Mouse (Mus musculus): ENCODE data around the gene 1700018G05Rik. TPM values are rescaled to one million over a fixed set of nuclear protein-coding genes. Genes with fewer than 3 reads are reported as not detected.

1700018G05Rik gene
- not detected in 2 replicates for polyA plus RNA-seq (2012; rRNA removed)

GRCm38 (mm10) chrX:102928072-102928471, at the start of gene 1700018G05Rik:
Gene 1700018G05Rik, plus strand, starts transcription at chrX:102928372.

GRCm38 (mm10) chrX:102908587-102908986, 19.6 kb upstream of the 1700018G05Rik start, which contains the start of the genes Dmrtc1a and 1700011M02Rik:
Gene Dmrtc1a, minus strand, starts transcription at chrX:102908687.
Gene 1700011M02Rik, plus strand, starts transcription at chrX:102908905.

Other genes starting within 250 kb of the 1700018G05Rik start
- gene Gm3880, start 241.4 kb upstream of the 1700018G05Rik start, polyA plus RNA-seq (2012; rRNA removed), result not detected in 2 replicates
- gene Gm9112, start 220.7 kb upstream of the 1700018G05Rik start, polyA plus RNA-seq (2012; rRNA removed), result not detected in 2 replicates
- not detected in 2 replicates for gene Dmrtc1b, start 220.5 kb upstream of the 1700018G05Rik start, polyA plus RNA-seq (2012; rRNA removed)
- gene Dmrtc1c1, start 125.4 kb upstream of the 1700018G05Rik start, polyA plus RNA-seq (2012; rRNA removed), result not detected in 2 replicates
- gene Dmrtc1c2, start 73.8 kb upstream of the 1700018G05Rik start, polyA plus RNA-seq (2012; rRNA removed), result not detected in 2 replicates
- gene 1700031F05Rik, start 60.4 kb upstream of the 1700018G05Rik start, polyA plus RNA-seq (2012; rRNA removed), result not detected in 2 replicates
- 0.09 TPM in 1 of 2 replicates, not detected in the other for gene Dmrtc1a, start 19.7 kb upstream of the 1700018G05Rik start, polyA plus RNA-seq (2012; rRNA removed)
- gene 1700011M02Rik, start 19.5 kb upstream of the 1700018G05Rik start, polyA plus RNA-seq (2012; rRNA removed), result not detected in 2 replicates

All from colon, adult 2 months (tissue).